Mouse (Mus musculus) thymus, postnatal 14 days (tissue): ENCODE measurements around the gene Glyctk.
"Not testable (repeated sequence)": the region's sequence is repeated elsewhere in the genome, so short reads cannot be mapped to it uniquely, and the experiment has no call there.

Source experiments
- DNase-seq: peaks from one replicate; pipeline ENCODE4 v3.0.0; 2021

Gene Glyctk

GRCm38 (mm10) chr9:106175552-106176200 lies 17.7 kb upstream of the Glyctk start:
- no peak for DNase-seq

- DNase-seq, result no peak
These were observed 15.4 kb upstream of the Glyctk start for GRCm38 (mm10) chr9:106173363-106173762.

GRCm38 (mm10) chr9:106172527-106172926 lies 14.6 kb upstream of the Glyctk start:
- DNase-seq, result no peak

- peak; percentile 50 for DNase-seq
These were observed 13.6 kb upstream of the Glyctk start for GRCm38 (mm10) chr9:106171346-106172158.

- DNase-seq, result peak; percentile 93
These were observed 12.8 kb upstream of the Glyctk start, which contains the start of gene Wdr82 for GRCm38 (mm10) chr9:106170556-106171345. Wdr82 (plus strand) TSS chr9:106170928.

GRCm38 (mm10) chr9:106169917-106170316 lies 12.0 kb upstream of the Glyctk start:
- DNase-seq, result no peak

- DNase-seq, result not testable (repeated sequence)
These were observed 11.1 kb upstream of the Glyctk start for GRCm38 (mm10) chr9:106169006-106169405.

- DNase-seq, result no peak
These were observed 9.8 kb upstream of the Glyctk start for GRCm38 (mm10) chr9:106167703-106168102.

GRCm38 (mm10) chr9:106167241-106167640 lies 9.3 kb upstream of the Glyctk start:
- DNase-seq, result no peak

- DNase-seq, result no peak
These were observed 8.8 kb upstream of the Glyctk start for GRCm38 (mm10) chr9:106166709-106167108.

GRCm38 (mm10) chr9:106160426-106160825 lies 2.5 kb upstream of the Glyctk start:
- no peak for DNase-seq

GRCm38 (mm10) chr9:106159784-106160301 lies 1.9 kb upstream of the Glyctk start:
- peak; percentile 80 for DNase-seq

GRCm38 (mm10) chr9:106159237-106159636 lies 1.3 kb upstream of the Glyctk start:
- DNase-seq, result no peak

GRCm38 (mm10) chr9:106157623-106157925 lies 364 bp downstream of the Glyctk start:
- DNase-seq, result no peak

GRCm38 (mm10) chr9:106156921-106157622 lies 866 bp downstream of the Glyctk start:
- no peak for DNase-seq

GRCm38 (mm10) chr9:106156419-106156818 lies 1.5 kb downstream of the Glyctk start:
- DNase-seq, result peak; percentile 67

GRCm38 (mm10) chr9:106154106-106154505 lies 3.8 kb downstream of the Glyctk start:
- DNase-seq, result no peak

- DNase-seq, result no peak
These were observed 8.6 kb downstream of the Glyctk start for GRCm38 (mm10) chr9:106149399-106149754.

GRCm38 (mm10) chr9:106148541-106149398 lies 9.2 kb downstream of the Glyctk start:
- no peak for DNase-seq

- no peak for DNase-seq
These were observed 10.0 kb downstream of the Glyctk start for GRCm38 (mm10) chr9:106147851-106148431.

GRCm38 (mm10) chr9:106147281-106147680 lies 10.7 kb downstream of the Glyctk start:
- no peak for DNase-seq
